Mouse (Mus musculus): ENCODE results near the gene 1700025G04Rik. TPM values are rescaled to one million over a fixed set of nuclear protein-coding genes. Genes with fewer than 3 reads are reported as not detected.

1700025G04Rik gene
- total and polyA plus RNA-seq, 3 experiments: 1.5 to 19.5 (median 12.8) TPM

DNA sequence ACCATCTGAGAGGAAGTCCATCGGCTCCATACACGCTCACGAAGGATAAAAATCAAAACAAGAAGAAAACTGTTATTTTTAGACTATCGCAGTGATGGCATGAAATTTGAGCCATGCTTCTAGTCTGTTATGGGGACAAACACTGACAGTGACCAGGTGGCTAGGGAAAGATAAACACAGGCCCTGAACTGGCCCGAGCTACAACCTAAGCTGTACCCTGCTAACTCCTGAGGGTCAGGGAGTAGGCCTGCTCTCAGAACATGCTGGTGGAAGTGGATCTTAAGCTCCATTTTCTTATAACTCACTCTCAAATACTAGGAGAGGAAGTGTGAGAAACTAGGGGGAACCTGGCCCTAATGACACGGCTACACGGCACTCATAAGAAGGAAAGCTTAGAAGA lies 126.7 kb downstream of the 1700025G04Rik start:
- H3K27me3 ChIP-seq (replicated peaks): no peaks in the 10 kb centered on the region
- dilution Hi-C loops (cut with MboI; ENCODE audit: extremely low pct_ligation_motif_present, extremely low pct_unique_long_range_greater_than_20kb, low sequenced_read_pairs): no loop called here
- H3K27ac ChIP-seq (ENCODE audit: insufficient read depth, low read depth): no peak overlapping the region
- peaks cover 0 to 3% of the 10 kb centered on the region in 2 experiments; a peak in 2 of 4 replicates for H3K4me1 ChIP-seq (ENCODE audit: control insufficient read depth in 1 of 2, insufficient read depth in 2 of 2)
- no peak overlapping the region for H3K9ac ChIP-seq (ENCODE audit: insufficient read depth, low read depth)
- H3K4me2 ChIP-seq (ENCODE audit: insufficient read depth, low read depth, poor library complexity, severe bottlenecking): no peak overlapping the region
- H3K36me3 ChIP-seq (replicated peaks in 1 of 2; ENCODE audit: control insufficient read depth in 1 of 2, insufficient read depth in 1 of 2, low read length in 1 of 2): peaks cover 0 to 2% of the 10 kb centered on the region in 2 experiments
- H3K9me3 ChIP-seq (replicated peaks; ENCODE audit: low read length): no peaks in the 10 kb centered on the region
- H3K4me3 ChIP-seq (replicated peaks in 1 of 3; ENCODE audit: low read depth in 2 of 3, low read length in 2 of 3, poor library complexity in 1 of 3): no peak overlapping the region
- in situ Hi-C loops (cut with MboI; ENCODE audit: low pct_ligation_motif_present, low pct_unique_long_range_greater_than_20kb, low sequenced_read_pairs): no loop called here
- no peak for TF ChIP-seq KAT2A (IDR thresholded peaks at IDR 0.05; ENCODE audit: insufficient replicate concordance, low read length)
- no peak for TF ChIP-seq MAX (IDR thresholded peaks at IDR 0.05; ENCODE audit: low read length)
- TF ChIP-seq ZKSCAN1 (IDR thresholded peaks at IDR 0.05; ENCODE audit: borderline replicate concordance, low read depth, low read length): no peak
- no peak for TF ChIP-seq NRF1 (IDR thresholded peaks at IDR 0.05; ENCODE audit: low read depth, low read length)
- TF ChIP-seq HCFC1 (IDR thresholded peaks at IDR 0.05; ENCODE audit: low read depth, low read length): no peak
- no peak for TF ChIP-seq SMC3 (IDR thresholded peaks at IDR 0.05; ENCODE audit: low read depth, low read length)
- TF ChIP-seq ZMIZ1 (IDR thresholded peaks at IDR 0.05; ENCODE audit: low read depth, low read length): no peak
- TF ChIP-seq RAD21 (IDR thresholded peaks at IDR 0.05; ENCODE audit: low read depth, low read length): no peak
- no peak for TF ChIP-seq NELFE (IDR thresholded peaks at IDR 0.05; ENCODE audit: low read depth, low read length)
- TF ChIP-seq BHLHE40 (IDR thresholded peaks at IDR 0.05; ENCODE audit: low read depth, low read length): no peak
- no peak for TF ChIP-seq MAZ (IDR thresholded peaks at IDR 0.05; ENCODE audit: low read depth, low read length)
- no peak for TF ChIP-seq E2F4 (IDR thresholded peaks at IDR 0.05; ENCODE audit: insufficient replicate concordance, low read depth, low read length)
- no peak for TF ChIP-seq JUND (conservative IDR thresholded peaks at IDR 0.05; ENCODE audit: low read depth, low read length)
- TF ChIP-seq GABPA (IDR thresholded peaks at IDR 0.05; ENCODE audit: insufficient replicate concordance, low read depth, low read length): no peak
- TF ChIP-seq IRF4 (IDR thresholded peaks at IDR 0.05; ENCODE audit: low read depth, low read length): no peak
- TF ChIP-seq MEF2A (IDR thresholded peaks at IDR 0.05; ENCODE audit: borderline replicate concordance, low read depth, low read length): no peak
- TF ChIP-seq SIN3A (IDR thresholded peaks at IDR 0.05; ENCODE audit: low read length): no peak
- H3K79me2 ChIP-seq (replicated peaks; ENCODE audit: control insufficient read depth, extremely low read depth, insufficient read depth, poor library complexity, severe bottlenecking): no peaks in the 10 kb centered on the region
- DNase-seq (ENCODE audit: extremely low read depth): no peak

GRCm38 (mm10) chr1:151962078-151962477 lies 127.8 kb downstream of the 1700025G04Rik start:
- no peaks in the 10 kb centered on the region for H3K27me3 ChIP-seq (replicated peaks)
- H3K27ac ChIP-seq (ENCODE audit: insufficient read depth, low read depth): no peak overlapping the region
- peaks cover 0 to 4% of the 10 kb centered on the region in 2 experiments; a peak in 1 of 4 replicates for H3K4me1 ChIP-seq (ENCODE audit: control insufficient read depth in 1 of 2, insufficient read depth in 2 of 2)
- dilution Hi-C loops (cut with MboI; ENCODE audit: extremely low pct_ligation_motif_present, extremely low pct_unique_long_range_greater_than_20kb, low sequenced_read_pairs): no loop called here
- TF ChIP-seq TBP (conservative IDR thresholded peaks at IDR 0.05; ENCODE audit: low read depth, low read length) (no peak), BHLHE40 (IDR thresholded peaks at IDR 0.05; ENCODE audit: low read depth, low read length) (no peak), PAX5 (IDR thresholded peaks at IDR 0.05; ENCODE audit: low read length) (no peak), JUN (IDR thresholded peaks at IDR 0.05; ENCODE audit: insufficient read depth, low read depth, low read length) (no peak), MXI1 (IDR thresholded peaks at IDR 0.05; ENCODE audit: low read depth, low read length) (no peak), ELF1 (IDR thresholded peaks at IDR 0.05; ENCODE audit: low read depth, low read length) (no peak), CHD2 (IDR thresholded peaks at IDR 0.05; ENCODE audit: low read length) (no peak), CTCF (conservative IDR thresholded peaks at IDR 0.05 in 1 of 2, IDR thresholded peaks at IDR 0.05 in 1 of 2; ENCODE audit: low read depth in 2 of 2, low read length in 2 of 2) (no peak), NRF1 (IDR thresholded peaks at IDR 0.05; ENCODE audit: low read depth, low read length) (no peak), ZKSCAN1 (IDR thresholded peaks at IDR 0.05; ENCODE audit: borderline replicate concordance, low read depth, low read length) (no peak), IRF4 (IDR thresholded peaks at IDR 0.05; ENCODE audit: low read depth, low read length) (no peak), MAFK (IDR thresholded peaks at IDR 0.05; ENCODE audit: insufficient replicate concordance, low read length) (no peak), ZMIZ1 (IDR thresholded peaks at IDR 0.05; ENCODE audit: low read depth, low read length) (no peak), NELFE (IDR thresholded peaks at IDR 0.05; ENCODE audit: low read depth, low read length) (no peak), ZNF384 (IDR thresholded peaks at IDR 0.05; ENCODE audit: low read depth, low read length) (no peak), JUND (conservative IDR thresholded peaks at IDR 0.05; ENCODE audit: low read depth, low read length) (no peak)
- no peaks in the 10 kb centered on the region for H3K79me2 ChIP-seq (replicated peaks; ENCODE audit: control insufficient read depth, extremely low read depth, insufficient read depth, poor library complexity, severe bottlenecking)
- no peaks in the 10 kb centered on the region for H3K9me3 ChIP-seq (replicated peaks; ENCODE audit: low read length)
- DNase-seq (ENCODE audit: extremely low read depth): no peak
- no peak overlapping the region for H3K9ac ChIP-seq (ENCODE audit: insufficient read depth, low read depth)
- no peak overlapping the region for H3K4me3 ChIP-seq (replicated peaks in 1 of 3; ENCODE audit: low read depth in 2 of 3, low read length in 2 of 3, poor library complexity in 1 of 3)
- H3K4me2 ChIP-seq (ENCODE audit: insufficient read depth, low read depth, poor library complexity, severe bottlenecking): no peak overlapping the region
- in situ Hi-C loops (cut with MboI; ENCODE audit: low pct_ligation_motif_present, low pct_unique_long_range_greater_than_20kb, low sequenced_read_pairs): no loop called here
- peaks cover 0 to 2% of the 10 kb centered on the region in 2 experiments for H3K36me3 ChIP-seq (replicated peaks in 1 of 2; ENCODE audit: control insufficient read depth in 1 of 2, insufficient read depth in 1 of 2, low read length in 1 of 2)
